Mouse (Mus musculus) adrenal gland, postnatal 25 days (tissue): ENCODE data around the gene Siae. TPM values are rescaled to one million over a fixed set of nuclear protein-coding genes. Genes with fewer than 3 reads are reported as not detected.

ENCODE experiments used
- DNase-seq: peaks from one replicate; pipeline ENCODE4 v3.0.0; 2021; ENCODE audit warnings: mixed read lengths
- total RNA-seq: library from RNA; stranded (reverse); gene quantifications from 2 replicates; pipeline ENCODE4 v1.2.3, GENCODE M21; 2021

Siae gene
- total RNA-seq, 1 experiment from 2014 or later, result 18.8 TPM

DNA sequence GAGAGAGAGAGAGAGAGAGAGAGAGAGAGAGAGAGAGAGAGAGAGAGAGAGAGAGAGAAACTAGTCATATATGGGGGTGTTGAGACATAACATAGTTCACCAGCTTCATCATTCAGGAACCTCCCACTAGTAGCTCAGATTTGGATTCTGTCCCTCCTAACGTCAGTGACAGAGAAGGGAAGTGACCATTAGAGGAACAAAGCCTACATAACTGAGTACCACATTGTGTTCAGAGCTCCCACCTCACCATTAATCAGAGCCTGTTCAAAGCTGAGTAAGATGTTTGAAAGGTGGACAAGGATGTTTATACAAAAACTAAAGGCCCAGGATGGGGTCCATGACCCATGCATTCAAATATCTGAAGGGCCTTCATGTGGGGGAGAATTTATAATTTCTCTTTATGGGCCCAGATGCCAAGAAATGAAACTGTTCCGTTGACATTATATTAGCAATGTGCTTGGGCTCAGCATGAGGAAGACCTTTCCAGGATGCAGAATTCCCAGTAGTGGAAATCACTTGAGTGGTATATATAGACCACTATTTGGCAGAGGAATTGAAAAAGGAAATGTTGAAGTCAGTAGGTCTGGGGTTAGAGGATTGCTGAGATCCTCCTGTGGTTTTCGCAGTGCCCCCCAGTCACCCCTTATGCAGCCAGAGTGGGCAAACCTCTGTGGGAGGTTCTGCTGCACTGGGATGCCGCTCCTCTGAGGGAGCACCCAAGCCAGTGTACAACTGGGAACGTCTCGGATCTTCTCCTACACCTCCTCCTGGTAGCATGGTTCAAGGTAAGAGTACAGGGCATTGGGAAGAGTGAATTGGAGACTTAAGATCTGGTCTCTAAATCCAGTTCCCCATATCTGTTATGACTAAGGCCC is 14.6 kb upstream of the Siae start:
- DNase-seq, result no peak

- DNase-seq, result no peak
Observed at GRCm38 (mm10) chr9:37541851-37542642, 13.5 kb upstream of the Siae start.

GRCm38 (mm10) chr9:37543869-37544440 is 11.5 kb upstream of the Siae start:
- DNase-seq, result no peak

GRCm38 (mm10) chr9:37544447-37545165 is 10.9 kb upstream of the Siae start:
- peak; percentile 73 for DNase-seq

GRCm38 (mm10) chr9:37545166-37545610 is 10.3 kb upstream of the Siae start:
- no peak for DNase-seq

GRCm38 (mm10) chr9:37545847-37546452 is 9.5 kb upstream of the Siae start:
- no peak for DNase-seq

- DNase-seq, result no peak
Observed at GRCm38 (mm10) chr9:37546889-37547288, 8.6 kb upstream of the Siae start.

GRCm38 (mm10) chr9:37550435-37550834 is 5.1 kb upstream of the Siae start:
- no peak for DNase-seq

GRCm38 (mm10) chr9:37551751-37552531 is 3.6 kb upstream of the Siae start:
- no peak for DNase-seq

GRCm38 (mm10) chr9:37552536-37553293 is 2.8 kb upstream of the Siae start, which contains the start of gene Nrgn:
Nrgn (minus strand) TSS chr9:37552904.
- DNase-seq, result peak; percentile 75

- DNase-seq, result no peak
Observed at GRCm38 (mm10) chr9:37554279-37554678, 1.2 kb upstream of the Siae start.

DNA sequence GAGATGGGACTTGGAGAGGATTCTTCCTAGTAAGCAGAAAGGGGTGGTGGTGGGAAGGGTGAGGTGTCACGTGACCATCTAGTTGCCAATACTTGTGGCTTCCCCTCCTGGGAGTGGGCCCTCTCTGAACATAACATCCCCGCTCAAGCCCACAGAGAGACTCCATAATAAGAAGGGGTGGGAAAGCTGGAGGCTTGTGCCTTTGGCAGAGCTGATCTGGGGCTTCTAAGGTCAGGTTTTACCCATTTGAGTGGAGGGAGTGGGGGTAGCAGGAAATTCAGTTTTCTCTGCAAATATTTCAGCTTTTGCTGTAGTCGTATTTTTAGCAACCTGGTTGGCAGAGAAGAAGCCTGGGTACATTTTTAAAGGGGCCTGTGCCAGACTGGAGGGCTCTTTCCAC is 868 bp downstream of the Siae start:
- no peak for DNase-seq

DNA sequence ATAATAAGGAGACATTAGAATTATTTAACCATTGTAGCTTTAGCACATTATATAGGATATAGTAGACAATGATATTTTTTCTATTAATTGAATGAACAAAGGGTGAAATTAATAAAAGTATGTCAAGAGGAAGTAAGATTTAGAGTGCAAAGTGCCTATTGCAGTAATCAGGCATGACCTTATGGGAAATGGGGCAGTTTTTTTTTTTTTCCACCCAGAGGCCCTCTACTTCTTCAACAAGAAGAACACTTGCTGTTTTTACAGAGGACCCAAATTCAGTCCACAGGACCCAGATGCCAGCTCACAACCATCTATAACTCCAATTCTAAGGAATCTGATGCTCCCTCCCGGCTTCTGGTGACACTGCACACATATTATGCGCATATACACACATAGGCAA is 5.1 kb downstream of the Siae start:
- no peak for DNase-seq

GRCm38 (mm10) chr9:37563805-37564204 is 8.3 kb downstream of the Siae start:
- DNase-seq, result no peak

DNA sequence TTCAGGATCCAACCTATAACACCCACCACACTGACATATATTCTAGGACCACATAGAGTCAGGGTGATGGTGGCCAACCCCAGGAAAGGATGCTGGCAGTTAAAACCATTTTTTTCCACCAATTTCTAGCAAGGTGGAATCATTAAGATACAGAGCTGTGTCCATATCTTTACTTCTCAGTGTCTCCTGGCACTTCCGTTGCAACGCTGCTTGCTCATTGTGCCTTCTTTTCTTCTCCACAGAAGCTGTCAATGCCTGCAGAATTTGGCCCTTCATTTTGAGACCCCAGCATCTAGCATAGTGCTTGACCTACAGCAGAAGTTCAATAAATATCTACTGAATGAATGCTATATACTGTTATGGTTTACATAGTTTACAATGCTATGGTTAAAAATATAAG is 11.5 kb downstream of the Siae start:
- no peak for DNase-seq

GRCm38 (mm10) chr9:37567454-37567853 is 12.0 kb downstream of the Siae start:
- no peak for DNase-seq

DNA sequence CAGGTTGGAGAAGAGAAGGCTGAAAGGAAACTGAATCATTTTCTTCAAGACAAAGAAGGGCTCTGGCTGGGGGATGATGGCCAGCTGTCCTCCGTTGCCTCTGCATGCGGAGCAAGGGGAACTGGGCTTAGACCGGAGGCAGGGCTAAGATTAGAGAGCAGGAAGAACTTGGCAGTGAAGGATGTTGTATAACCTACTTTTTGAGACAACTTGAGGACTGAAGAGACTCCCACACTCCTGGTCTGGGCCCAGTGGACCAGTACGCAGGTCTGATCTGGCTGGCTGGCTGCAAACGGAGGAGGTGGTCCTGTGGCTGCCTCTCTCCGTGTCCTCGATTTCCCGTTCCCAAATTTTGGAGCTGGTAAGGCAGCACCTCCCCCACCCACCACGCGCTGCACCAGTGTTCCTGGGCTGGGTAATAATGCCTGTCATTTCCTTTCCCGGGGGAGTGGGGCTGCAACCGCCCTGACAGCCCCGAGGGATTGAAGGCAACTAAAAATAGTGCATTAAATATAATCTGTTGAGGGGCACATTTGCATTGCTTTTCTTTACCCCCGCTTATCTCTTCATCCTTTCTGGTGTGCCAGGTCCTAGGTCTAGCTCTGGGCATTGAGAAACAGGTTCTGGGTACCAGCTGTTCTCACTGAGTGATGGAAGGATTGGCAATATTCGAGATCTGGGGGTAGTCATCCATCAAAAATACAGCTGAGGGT is 12.6 kb downstream of the Siae start:
- DNase-seq, result peak; percentile 17

DNA sequence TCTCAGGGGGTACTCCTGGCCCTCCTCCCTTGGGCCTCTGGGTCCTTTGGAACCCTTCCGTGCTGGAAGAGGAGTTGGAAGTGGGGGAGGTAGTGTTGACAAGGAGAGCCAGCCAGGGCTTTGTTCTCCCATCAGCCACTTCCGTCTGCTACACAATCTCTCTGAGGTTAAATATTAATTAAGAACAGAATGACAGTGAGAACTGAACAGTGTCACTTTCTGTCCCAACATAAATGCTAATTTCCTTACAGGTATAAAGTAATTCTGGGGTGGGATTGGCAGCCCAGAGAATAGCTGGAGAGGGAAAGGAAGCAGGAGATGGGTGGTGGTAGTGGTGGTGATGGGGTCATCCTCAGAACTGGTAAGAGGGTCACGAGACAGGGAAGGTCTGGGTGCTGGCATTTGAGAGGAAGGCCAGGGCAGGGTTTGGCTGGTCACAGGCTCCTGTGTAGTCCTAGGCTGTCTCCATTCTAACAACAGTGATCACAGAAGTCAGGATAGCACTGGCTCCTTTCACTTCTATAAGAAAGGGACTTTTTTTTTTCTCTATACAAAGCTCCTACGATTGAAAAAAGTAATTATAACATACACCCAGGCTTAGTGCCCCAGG is 13.2 kb downstream of the Siae start:
- DNase-seq, result no peak

GRCm38 (mm10) chr9:37569231-37569835 is 13.8 kb downstream of the Siae start:
- no peak for DNase-seq
